Mouse (Mus musculus) cerebellum, adult 11-12 months (tissue): Measurements from ENCODE around the gene Sufu.

Experiments
- DNase-seq: peaks from one replicate; pipeline ENCODE4 v3.0.0; 2022

The Sufu gene

GRCm38 (mm10) chr19:46517529-46518351, 121.0 kb downstream of the Sufu start:
- DNase-seq, result peak; percentile 32

GRCm38 (mm10) chr19:46518352-46518787, 121.7 kb downstream of the Sufu start:
- DNase-seq, result peak; percentile 29

- DNase-seq, result peak; percentile 20
These were observed 122.3 kb downstream of the Sufu start for GRCm38 (mm10) chr19:46518828-46519621.

- no peak for DNase-seq
These were observed 125.0 kb downstream of the Sufu start for GRCm38 (mm10) chr19:46521698-46522097.

- DNase-seq, result no peak
These were observed 125.8 kb downstream of the Sufu start for GRCm38 (mm10) chr19:46522433-46523044.

GRCm38 (mm10) chr19:46523131-46523479, 126.4 kb downstream of the Sufu start:
- DNase-seq, result peak; percentile 32

- DNase-seq, result peak; percentile 71
These were observed 126.9 kb downstream of the Sufu start for GRCm38 (mm10) chr19:46523480-46524151.

- peak; percentile 22 for DNase-seq
These were observed 127.5 kb downstream of the Sufu start for GRCm38 (mm10) chr19:46524152-46524544.

- DNase-seq, result peak; percentile 46
These were observed 128.1 kb downstream of the Sufu start for GRCm38 (mm10) chr19:46524601-46525321.

GRCm38 (mm10) chr19:46525691-46526631, 129.3 kb downstream of the Sufu start:
- DNase-seq, result peak; percentile 35

- DNase-seq, result peak; percentile 41
These were observed 131.2 kb downstream of the Sufu start for GRCm38 (mm10) chr19:46527632-46528528.

- peak; percentile 75 for DNase-seq
These were observed 132.0 kb downstream of the Sufu start for GRCm38 (mm10) chr19:46528529-46529213.

GRCm38 (mm10) chr19:46529601-46530448, 133.1 kb downstream of the Sufu start:
- peak; percentile 29 for DNase-seq

GRCm38 (mm10) chr19:46530449-46530990, 133.8 kb downstream of the Sufu start:
- DNase-seq, result peak; percentile 11

GRCm38 (mm10) chr19:46531071-46532030, 134.7 kb downstream of the Sufu start:
- peak; percentile 21 for DNase-seq

- peak; percentile 40 for DNase-seq
These were observed 135.5 kb downstream of the Sufu start for GRCm38 (mm10) chr19:46532031-46532688.
